Mouse (Mus musculus): ENCODE measurements around the gene Lin7a. TPM values are rescaled to one million over a fixed set of nuclear protein-coding genes. Genes with fewer than 3 reads are reported as not detected.

The Lin7a gene
- polyA plus RNA-seq (2012; ENCODE audit: insufficient read depth, low replicate concordance), result not detected in 2 replicates

- TF ChIP-seq FLI1 (IDR thresholded peaks at IDR 0.05; ENCODE audit: low read length) (no peak), GATA1 (IDR thresholded peaks at IDR 0.05; ENCODE audit: borderline replicate concordance, low read length) (no peak)
- Histone ChIP-seq H3K4me3 (replicated peaks) (no peak within 1 kb of the TSS), H3K36me3 (replicated peaks; ENCODE audit: low read length) (no peaks in the 10 kb centered on the region), H3K27me3 (replicated peaks) (peaks cover 24% of the 10 kb centered on the region), H3K9me3 (peaks cover 16% of the 10 kb centered on the region; the same call in 1 of the 2 replicates), H3K4me1 (peaks cover 4% of the 10 kb centered on the region; the same call in 1 of the 2 replicates)
Observed at GRCm38 (mm10) chr10:107271321-107272130, at the start of gene Lin7a. Gene Lin7a (plus strand): TSS chr10:107271686.

- TF ChIP-seq GATA1 (IDR thresholded peaks at IDR 0.05; ENCODE audit: borderline replicate concordance, low read length) (no peak), FLI1 (IDR thresholded peaks at IDR 0.05; ENCODE audit: low read length) (no peak)
- Histone ChIP-seq H3K9me3 (peaks cover 10% of the 10 kb centered on the region; the same call in 1 of the 2 replicates), H3K27me3 (replicated peaks) (no peaks in the 10 kb centered on the region), H3K4me1 (no peaks in the 10 kb centered on the region), H3K4me3 (replicated peaks) (no peak overlapping the region), H3K36me3 (replicated peaks; ENCODE audit: low read length) (no peaks in the 10 kb centered on the region)
Observed at GRCm38 (mm10) chr10:107221726-107222125, 49.8 kb upstream of the Lin7a start.

- Histone ChIP-seq H3K27me3 (replicated peaks) (no peaks in the 10 kb centered on the region), H3K4me1 (no peaks in the 10 kb centered on the region), H3K36me3 (replicated peaks; ENCODE audit: low read length) (no peaks in the 10 kb centered on the region), H3K9me3 (peaks cover 10% of the 10 kb centered on the region; the same call in 1 of the 2 replicates), H3K4me3 (replicated peaks) (no peak overlapping the region)
- TF ChIP-seq GATA1 (IDR thresholded peaks at IDR 0.05; ENCODE audit: borderline replicate concordance, low read length) (no peak), FLI1 (IDR thresholded peaks at IDR 0.05; ENCODE audit: low read length) (no peak)
Observed at GRCm38 (mm10) chr10:107222406-107223185, 48.9 kb upstream of the Lin7a start.

- Histone ChIP-seq H3K27me3 (replicated peaks) (no peaks in the 10 kb centered on the region), H3K4me1 (no peaks in the 10 kb centered on the region), H3K9me3 (peaks cover 10% of the 10 kb centered on the region; the same call in 1 of the 2 replicates), H3K4me3 (replicated peaks) (no peak overlapping the region), H3K36me3 (replicated peaks; ENCODE audit: low read length) (no peaks in the 10 kb centered on the region)
- TF ChIP-seq GATA1 (IDR thresholded peaks at IDR 0.05; ENCODE audit: borderline replicate concordance, low read length) (no peak), FLI1 (IDR thresholded peaks at IDR 0.05; ENCODE audit: low read length) (no peak)
Observed at GRCm38 (mm10) chr10:107223186-107223440, 48.4 kb upstream of the Lin7a start.

GRCm38 (mm10) chr10:107223821-107224220 is 47.7 kb upstream of the Lin7a start:
- Histone ChIP-seq H3K36me3 (replicated peaks; ENCODE audit: low read length) (no peaks in the 10 kb centered on the region), H3K9me3 (peaks cover 14% of the 10 kb centered on the region; the same call in 1 of the 2 replicates), H3K4me3 (replicated peaks) (no peak overlapping the region), H3K4me1 (no peaks in the 10 kb centered on the region), H3K27me3 (replicated peaks) (no peaks in the 10 kb centered on the region)
- TF ChIP-seq GATA1 (IDR thresholded peaks at IDR 0.05; ENCODE audit: borderline replicate concordance, low read length), result no peak
- no peak for TF ChIP-seq FLI1 (IDR thresholded peaks at IDR 0.05; ENCODE audit: low read length)

- H3K4me3 ChIP-seq (replicated peaks), result no peak overlapping the region
- H3K9me3 ChIP-seq, result peaks cover 14% of the 10 kb centered on the region; the same call in 1 of the 2 replicates
- H3K36me3 ChIP-seq (replicated peaks; ENCODE audit: low read length), result no peaks in the 10 kb centered on the region
- no peaks in the 10 kb centered on the region for H3K4me1 ChIP-seq
- no peaks in the 10 kb centered on the region for H3K27me3 ChIP-seq (replicated peaks)
- no peak for TF ChIP-seq FLI1 (IDR thresholded peaks at IDR 0.05; ENCODE audit: low read length)
- TF ChIP-seq GATA1 (IDR thresholded peaks at IDR 0.05; ENCODE audit: borderline replicate concordance, low read length), result no peak
Observed at GRCm38 (mm10) chr10:107224596-107225330, 46.7 kb upstream of the Lin7a start.

GRCm38 (mm10) chr10:107225331-107225835 is 46.1 kb upstream of the Lin7a start:
- no peak overlapping the region for H3K4me3 ChIP-seq (replicated peaks)
- no peaks in the 10 kb centered on the region for H3K27me3 ChIP-seq (replicated peaks)
- TF ChIP-seq FLI1 (IDR thresholded peaks at IDR 0.05; ENCODE audit: low read length), result no peak
- no peak for TF ChIP-seq GATA1 (IDR thresholded peaks at IDR 0.05; ENCODE audit: borderline replicate concordance, low read length)
- no peaks in the 10 kb centered on the region for H3K4me1 ChIP-seq
- H3K36me3 ChIP-seq (replicated peaks; ENCODE audit: low read length), result no peaks in the 10 kb centered on the region
- H3K9me3 ChIP-seq, result peaks cover 14% of the 10 kb centered on the region; the same call in 1 of the 2 replicates

- Histone ChIP-seq H3K4me3 (replicated peaks) (no peak overlapping the region), H3K27me3 (replicated peaks) (no peaks in the 10 kb centered on the region), H3K36me3 (replicated peaks; ENCODE audit: low read length) (no peaks in the 10 kb centered on the region), H3K4me1 (no peaks in the 10 kb centered on the region), H3K9me3 (peaks cover 14% of the 10 kb centered on the region; the same call in 1 of the 2 replicates)
- TF ChIP-seq FLI1 (IDR thresholded peaks at IDR 0.05; ENCODE audit: low read length) (no peak), GATA1 (IDR thresholded peaks at IDR 0.05; ENCODE audit: borderline replicate concordance, low read length) (no peak)
Observed at GRCm38 (mm10) chr10:107225871-107226270, 45.6 kb upstream of the Lin7a start.

- Histone ChIP-seq H3K27me3 (replicated peaks) (no peaks in the 10 kb centered on the region), H3K9me3 (peaks cover 13% of the 10 kb centered on the region), H3K4me1 (no peaks in the 10 kb centered on the region), H3K36me3 (replicated peaks; ENCODE audit: low read length) (no peaks in the 10 kb centered on the region), H3K4me3 (replicated peaks) (no peak overlapping the region)
- TF ChIP-seq GATA1 (IDR thresholded peaks at IDR 0.05; ENCODE audit: borderline replicate concordance, low read length), result no peak
- TF ChIP-seq FLI1 (IDR thresholded peaks at IDR 0.05; ENCODE audit: low read length), result no peak
Observed at GRCm38 (mm10) chr10:107227901-107228300, 43.6 kb upstream of the Lin7a start.

All from megakaryocyte, embryonic 14.5 days (primary cell).